Mouse (Mus musculus) forebrain, embryonic 16.5 days (tissue): ENCODE measurements at regions not wholly inside any gene's neighbourhood (a gene's known extent, or its start where the extent isn't known, plus 50 kb on each side); places are given as distances from the start of the nearest gene placed in this dataset.

Experiments
- ATAC-seq: fragments of 200-750 bp; cut with Nextera tagmentation; 2 replicates; pipeline ENCODE4 v1.8.0; 2017; ENCODE audit warnings: mild to moderate bottlenecking, moderate library complexity
- H3K27ac ChIP-seq: fragments of 300-500 bp; sonication (generic); 2 replicates; pipeline ENCODE4 v1.5.1; 2014; ENCODE audit warnings: low read length, control low read depth
- H3K27me3 ChIP-seq: fragments of 300-500 bp; sonication (generic); replicated peaks from 2 replicates; pipeline ENCODE4 v1.6.1; 2014; ENCODE audit warnings: low read length; ENCODE audit not compliant: control insufficient read depth, insufficient read depth
- H3K36me3 ChIP-seq: fragments of 300-500 bp; sonication (generic); 2 replicates; pipeline ENCODE4 v1.6.1; 2014; ENCODE audit not compliant: control insufficient read depth, insufficient read depth
- H3K4me1 ChIP-seq: fragments of 300-500 bp; sonication (generic); replicated peaks from 2 replicates; pipeline ENCODE4 v1.6.1; 2014; ENCODE audit warnings: low read length; ENCODE audit not compliant: control insufficient read depth, insufficient read depth
- H3K4me2 ChIP-seq: fragments of 300-500 bp; sonication (generic); 2 replicates; pipeline ENCODE4 v1.6.1; 2014; ENCODE audit warnings: mild to moderate bottlenecking, low read length, control low read depth
- H3K4me3 ChIP-seq: fragments of 300-500 bp; sonication (generic); replicated peaks from 2 replicates; pipeline ENCODE4 v1.5.1; 2014; ENCODE audit warnings: mild to moderate bottlenecking, low read length, control low read depth
- H3K9ac ChIP-seq: fragments of 300-500 bp; sonication (generic); replicated peaks from 2 replicates; pipeline ENCODE4 v1.6.1; 2014; ENCODE audit warnings: low read depth, low read length, control low read depth
- H3K9me3 ChIP-seq: fragments of 300-500 bp; sonication (generic); 2 replicates; pipeline ENCODE4 v1.6.1; 2016; ENCODE audit warnings: low read length; ENCODE audit not compliant: control insufficient read depth
- WGBS: fragments of 180-500 bp; shearing (Covaris S2); extraction: QIAGEN DNeasy Blood & Tissue Kit; methylation state at CpG from one replicate; pipeline ENCODE4 v1.1.7; 2014; 5-methylcytosine and 5-hydroxymethylcytosine counted together

GRCm38 (mm10) chr1:190639846-190640245 is 271.7 kb downstream of the Rps6kc1 start:
- Histone ChIP-seq H3K9ac (no peak overlapping the region), H3K4me3 (no peak overlapping the region), H3K27ac (no peak overlapping the region), H3K9me3 (no peaks in the 10 kb centered on the region), H3K36me3 (no peaks in the 10 kb centered on the region), H3K27me3 (no peaks in the 10 kb centered on the region), H3K4me2 (no peak overlapping the region), H3K4me1 (no peaks in the 10 kb centered on the region)
- 86% methylated on average over 11 of the region's 11 CpGs for WGBS
- ATAC-seq: no peak

- 92% methylated on average over 2 of the region's 2 CpGs for WGBS
Measured at GRCm38 (mm10) chr1:190634935-190635334, 276.6 kb downstream of the Rps6kc1 start.

GRCm38 (mm10) chr1:190631641-190632040 is 279.9 kb downstream of the Rps6kc1 start:
- no peaks in the 10 kb centered on the region for H3K36me3 ChIP-seq
- H3K9ac ChIP-seq: no peak overlapping the region
- H3K4me1 ChIP-seq: 0 out of 2 replicates have a peak, but pooled peaks cover 5% of the 10 kb centered on the region
- ATAC-seq: no peak
- no peak overlapping the region for H3K4me2 ChIP-seq
- no peak overlapping the region for H3K4me3 ChIP-seq
- H3K27me3 ChIP-seq: no peaks in the 10 kb centered on the region
- no peak overlapping the region for H3K27ac ChIP-seq
- H3K9me3 ChIP-seq: no peaks in the 10 kb centered on the region
- 19% methylated on average over 2 of the region's 2 CpGs for WGBS

More at GRCm38 (mm10) chr1:190634935-190635334, 276.6 kb downstream of the Rps6kc1 start:
- H3K27ac ChIP-seq: no peak overlapping the region
- no peak overlapping the region for H3K4me2 ChIP-seq
- 0 out of 2 replicates have a peak, but pooled peaks cover 5% of the 10 kb centered on the region for H3K4me1 ChIP-seq
- H3K27me3 ChIP-seq: no peaks in the 10 kb centered on the region
- H3K9me3 ChIP-seq: no peaks in the 10 kb centered on the region
- H3K9ac ChIP-seq: no peak overlapping the region
- no peak for ATAC-seq
- no peak overlapping the region for H3K4me3 ChIP-seq
- H3K36me3 ChIP-seq: no peaks in the 10 kb centered on the region

GRCm38 (mm10) chr1:190630193-190630592 is 281.4 kb downstream of the Rps6kc1 start:
- H3K36me3 ChIP-seq: no peaks in the 10 kb centered on the region
- WGBS: 93% methylated on average over 5 of the region's 5 CpGs
- H3K27me3 ChIP-seq: no peaks in the 10 kb centered on the region
- H3K4me3 ChIP-seq: no peak overlapping the region
- H3K4me2 ChIP-seq: no peak overlapping the region
- ATAC-seq: no peak
- no peaks in the 10 kb centered on the region for H3K9me3 ChIP-seq
- 0 out of 2 replicates have a peak, but pooled peaks cover 5% of the 10 kb centered on the region for H3K4me1 ChIP-seq
- H3K27ac ChIP-seq: no peak overlapping the region
- H3K9ac ChIP-seq: no peak overlapping the region

GRCm38 (mm10) chr1:190623916-190624315 is 287.7 kb downstream of the Rps6kc1 start:
- Histone ChIP-seq H3K4me2 (no peak overlapping the region), H3K4me3 (no peak overlapping the region), H3K27me3 (no peaks in the 10 kb centered on the region), H3K9me3 (no peaks in the 10 kb centered on the region), H3K36me3 (no peaks in the 10 kb centered on the region), H3K27ac (no peak overlapping the region), H3K9ac (no peak overlapping the region), H3K4me1 (no peaks in the 10 kb centered on the region)
- ATAC-seq: no peak
- WGBS: 81% methylated on average over 8 of the region's 8 CpGs

GRCm38 (mm10) chr1:190600425-190600824 is 311.1 kb downstream of the Rps6kc1 start:
- no peaks in the 10 kb centered on the region for H3K4me1 ChIP-seq
- no peak overlapping the region for H3K4me3 ChIP-seq
- 0 out of 2 replicates have a peak, but pooled peaks cover 2% of the 10 kb centered on the region for H3K27me3 ChIP-seq
- no peak overlapping the region for H3K4me2 ChIP-seq
- H3K27ac ChIP-seq: no peak overlapping the region
- ATAC-seq: no peak
- WGBS: 86% methylated on average over 3 of the region's 3 CpGs
- H3K36me3 ChIP-seq: no peaks in the 10 kb centered on the region
- no peaks in the 10 kb centered on the region for H3K9me3 ChIP-seq
- no peak overlapping the region for H3K9ac ChIP-seq

GRCm38 (mm10) chr1:190599622-190600021 is 311.9 kb downstream of the Rps6kc1 start:
- no peak for ATAC-seq
- 0 out of 2 replicates have a peak, but pooled peaks cover 2% of the 10 kb centered on the region for H3K27me3 ChIP-seq
- 94% methylated on average over 11 of the region's 11 CpGs for WGBS
- no peaks in the 10 kb centered on the region for H3K9me3 ChIP-seq
- no peak overlapping the region for H3K9ac ChIP-seq
- no peaks in the 10 kb centered on the region for H3K4me1 ChIP-seq
- H3K36me3 ChIP-seq: no peaks in the 10 kb centered on the region
- no peak overlapping the region for H3K4me3 ChIP-seq
- H3K27ac ChIP-seq: no peak overlapping the region
- H3K4me2 ChIP-seq: no peak overlapping the region

GRCm38 (mm10) chr1:190596209-190596608 is 315.4 kb downstream of the Rps6kc1 start:
- Histone ChIP-seq H3K27ac (no peak overlapping the region), H3K9ac (no peak overlapping the region), H3K4me3 (no peak overlapping the region), H3K36me3 (no peaks in the 10 kb centered on the region), H3K9me3 (no peaks in the 10 kb centered on the region), H3K4me1 (no peaks in the 10 kb centered on the region), H3K27me3 (0 out of 2 replicates have a peak, but pooled peaks cover 2% of the 10 kb centered on the region), H3K4me2 (no peak overlapping the region)
- 95% methylated on average over 2 of the region's 2 CpGs for WGBS
- ATAC-seq: no peak

GRCm38 (mm10) chr1:190591621-190592020 is 319.9 kb downstream of the Rps6kc1 start:
- H3K9ac ChIP-seq: no peak overlapping the region
- 93% methylated on average over 7 of the region's 7 CpGs for WGBS
- no peaks in the 10 kb centered on the region for H3K4me1 ChIP-seq
- ATAC-seq: no peak
- no peaks in the 10 kb centered on the region for H3K9me3 ChIP-seq
- 0 out of 2 replicates have a peak, but pooled peaks cover 1% of the 10 kb centered on the region for H3K27me3 ChIP-seq
- no peaks in the 10 kb centered on the region for H3K36me3 ChIP-seq
- no peak overlapping the region for H3K4me3 ChIP-seq
- H3K27ac ChIP-seq: no peak overlapping the region
- H3K4me2 ChIP-seq: no peak overlapping the region

- WGBS: 64% methylated on average over 2 of the region's 2 CpGs
- H3K27me3 ChIP-seq: no peaks in the 10 kb centered on the region
- no peak overlapping the region for H3K27ac ChIP-seq
- no peak overlapping the region for H3K9ac ChIP-seq
- H3K9me3 ChIP-seq: no peaks in the 10 kb centered on the region
- H3K36me3 ChIP-seq: no peaks in the 10 kb centered on the region
- H3K4me1 ChIP-seq: no peaks in the 10 kb centered on the region
- H3K4me2 ChIP-seq: no peak overlapping the region
- no peak overlapping the region for H3K4me3 ChIP-seq
- ATAC-seq: no peak
Measured at GRCm38 (mm10) chr1:190589586-190589985, 322.0 kb downstream of the Rps6kc1 start.
